13 mouse cellular contexts compared by ENCODE assay signal in the genomic region with DNA sequence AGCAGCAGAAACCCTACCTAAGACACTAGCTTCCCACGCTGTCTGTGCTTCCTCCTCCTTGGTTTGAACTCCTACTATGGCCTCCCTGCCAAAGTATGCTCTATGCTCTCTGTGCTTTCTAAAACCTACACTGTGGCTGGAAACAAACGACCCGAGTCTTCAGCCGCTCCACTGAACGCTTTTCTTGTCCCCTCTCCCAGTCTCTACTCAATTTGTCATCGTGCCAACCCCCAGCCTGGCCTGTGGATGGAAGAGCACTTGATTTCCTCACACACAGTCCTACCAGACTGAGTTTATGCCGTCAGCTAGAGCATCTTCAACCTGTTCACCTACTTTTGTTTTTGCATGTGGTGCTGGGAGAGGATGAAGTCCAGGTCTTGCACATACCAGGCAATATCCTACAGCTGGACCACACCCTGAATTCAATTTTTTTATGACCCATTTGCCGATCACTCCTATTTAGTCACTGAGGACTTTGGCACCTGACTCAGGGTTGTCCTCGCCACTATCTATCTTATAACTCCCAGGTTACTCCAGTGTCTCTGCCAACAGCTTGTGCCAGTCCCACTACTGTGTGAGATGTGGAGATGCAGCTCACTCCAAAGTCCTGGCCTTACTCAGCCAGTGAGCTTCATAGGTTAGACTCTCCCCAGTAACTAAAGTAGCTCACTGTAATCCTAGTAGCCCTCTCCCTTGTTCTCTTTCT. TPM values are rescaled to one million over a fixed set of nuclear protein-coding genes. Genes with fewer than 3 reads are reported as not detected.
DNase-seq lines count a peak whose midpoint lies in the region; ATAC-seq lines count a peak whose summit lies in the region.
"Had no signal": no experiment of that assay in that cellular context is flagged by ENCODE, and none has a peak within 500 bp of the region (broad histone marks: within the 10 kb centered on the region; RNA-seq: fewer than 3 reads in every experiment).

No protein-coding gene starts in this region.

- no peaks in the 10 kb centered on the region for H3K9me3 ChIP-seq in heart, embryonic 10.5 days
- no peaks in the 10 kb centered on the region for H3K9me3 ChIP-seq in stomach, embryonic 15.5 days
- no peaks in the 10 kb centered on the region for H3K9me3 ChIP-seq in hindbrain, embryonic 12.5 days (replicated peaks)
- H3K9me3 ChIP-seq: hindbrain, embryonic 15.5 days; neural tube, embryonic 12.5 days had no signal

- no peak overlapping the region for H3K9ac ChIP-seq in stomach, embryonic 15.5 days
- H3K9ac ChIP-seq in hindbrain, embryonic 12.5 days, result no peak overlapping the region
- H3K9ac ChIP-seq: hindbrain, embryonic 15.5 days; neural tube, embryonic 12.5 days had no signal

- H3K27ac ChIP-seq in heart, embryonic 10.5 days, result peak overlapping the region; percentile 92
- H3K27ac ChIP-seq in stomach, embryonic 15.5 days, result peak overlapping the region; percentile 16; the same call in 1 of the 2 replicates
- H3K27ac ChIP-seq in hindbrain, embryonic 12.5 days, result no peak overlapping the region
- H3K27ac ChIP-seq: hindbrain, embryonic 15.5 days; neural tube, embryonic 12.5 days had no signal

- H3K36me3 ChIP-seq in heart, embryonic 10.5 days, result no peaks in the 10 kb centered on the region
- H3K36me3 ChIP-seq in stomach, embryonic 15.5 days, result no peaks in the 10 kb centered on the region
- no peaks in the 10 kb centered on the region for H3K36me3 ChIP-seq in hindbrain, embryonic 12.5 days
- H3K36me3 ChIP-seq: hindbrain, embryonic 15.5 days; neural tube, embryonic 12.5 days had no signal

- no peak overlapping the region for H3K4me2 ChIP-seq in stomach, embryonic 15.5 days
- no peak overlapping the region for H3K4me2 ChIP-seq in hindbrain, embryonic 12.5 days (replicated peaks)
- H3K4me2 ChIP-seq: hindbrain, embryonic 15.5 days; neural tube, embryonic 12.5 days had no signal

- no peaks in the 10 kb centered on the region for H3K27me3 ChIP-seq in heart, embryonic 10.5 days (ENCODE audit: insufficient read depth, poor library complexity, severe bottlenecking)
- no peaks in the 10 kb centered on the region for H3K27me3 ChIP-seq in stomach, embryonic 15.5 days (replicated peaks)
- H3K27me3 ChIP-seq in hindbrain, embryonic 12.5 days, result no peaks in the 10 kb centered on the region
- H3K27me3 ChIP-seq: hindbrain, embryonic 15.5 days; neural tube, embryonic 12.5 days; Patski had no signal

- peaks cover 71% of the 10 kb centered on the region for H3K4me1 ChIP-seq in heart, embryonic 10.5 days
- peaks cover 14% of the 10 kb centered on the region for H3K4me1 ChIP-seq in stomach, embryonic 15.5 days
- H3K4me1 ChIP-seq in hindbrain, embryonic 12.5 days, result peaks cover 9% of the 10 kb centered on the region

- ATAC-seq in stomach, embryonic 15.5 days (ENCODE audit: insufficient read depth, low FRiP score, low read depth), result no peak
- ATAC-seq in hindbrain, embryonic 12.5 days (ENCODE audit: low FRiP score), result no peak
- ATAC-seq: forebrain, embryonic 16.5 days; Patski had no signal

- DNase-seq in heart, embryonic 10.5 days (ENCODE audit: low spot score), result no peak
- no peak for DNase-seq in heart, adult 11 months
- peak; percentile 55 for DNase-seq in kidney, postnatal 10 days
- DNase-seq in kidney, adult 8-10 months, result no peak
- peak; percentile 49 to 51 for DNase-seq in right cerebral cortex, postnatal 10 days (ENCODE audit: low spot score in 2 of 2)
- no peak for DNase-seq in right cerebral cortex, adult 18-20 months
- DNase-seq: cerebellum, adult 8-10 months had no signal

- no peak overlapping the region for H3K4me3 ChIP-seq in heart, embryonic 10.5 days
- H3K4me3 ChIP-seq in stomach, embryonic 15.5 days (replicated peaks), result no peak overlapping the region
- H3K4me3 ChIP-seq in hindbrain, embryonic 12.5 days, result no peak overlapping the region
- H3K4me3 ChIP-seq: hindbrain, embryonic 15.5 days; neural tube, embryonic 12.5 days had no signal

- 87% methylated on average over 9 of the region's 9 CpGs for WGBS in heart, embryonic 10.5 days
- WGBS in stomach, embryonic 15.5 days, result 71% methylated on average over 9 of the region's 9 CpGs
- WGBS in hindbrain, embryonic 12.5 days, result 83% methylated on average over 9 of the region's 9 CpGs

RNA-seq across cellular contexts. Expression of gene Vdac2, which starts 0.9 kb away (rescaled TPM):
- polyA plus RNA-seq in heart, embryonic 10.5 days (2016; fragmentation: Nextera tagmentation; extraction: Ambion mirVana), result 377 and 438 TPM in 2 replicates
- polyA plus RNA-seq in stomach, embryonic 15.5 days (2015; fragmentation: Nextera tagmentation; extraction: Ambion mirVana), result 264 and 310 TPM in 2 replicates
- polyA plus RNA-seq in hindbrain, embryonic 12.5 days (2016; fragmentation: Nextera tagmentation; extraction: Ambion mirVana), result 245 and 257 TPM in 2 replicates

RNA-seq across cellular contexts. Expression of gene Comtd1, which starts 22.8 kb away (rescaled TPM):
- 48.1 and 52.2 TPM in 2 replicates for polyA plus RNA-seq in heart, embryonic 10.5 days (2016; fragmentation: Nextera tagmentation; extraction: Ambion mirVana)
- polyA plus RNA-seq in stomach, embryonic 15.5 days (2015; fragmentation: Nextera tagmentation; extraction: Ambion mirVana), result 42.2 and 48.1 TPM in 2 replicates
- polyA plus RNA-seq in hindbrain, embryonic 12.5 days (2016; fragmentation: Nextera tagmentation; extraction: Ambion mirVana), result 18.2 and 22.3 TPM in 2 replicates

Comparison
In these comparisons a context has a peak if more than half of its experiments do, and no peak if none do; other contexts are left out.
1. DNase-seq: peak in kidney, postnatal 10 days (single experiment) and right cerebral cortex, postnatal 10 days (2 of 2); none in heart, embryonic 10.5 days (single experiment), heart, adult 11 months (single experiment), kidney, adult 8-10 months (0 of 2) and right cerebral cortex, adult 18-20 months (single experiment).